Mouse (Mus musculus) spleen, adult 12 weeks (tissue): ENCODE results near the gene Fzr1.

ENCODE experiments used
- DNase-seq: peaks from one replicate; pipeline ENCODE4 v3.0.0; 2022; ENCODE audit warnings: low spot score

Fzr1 gene

DNA sequence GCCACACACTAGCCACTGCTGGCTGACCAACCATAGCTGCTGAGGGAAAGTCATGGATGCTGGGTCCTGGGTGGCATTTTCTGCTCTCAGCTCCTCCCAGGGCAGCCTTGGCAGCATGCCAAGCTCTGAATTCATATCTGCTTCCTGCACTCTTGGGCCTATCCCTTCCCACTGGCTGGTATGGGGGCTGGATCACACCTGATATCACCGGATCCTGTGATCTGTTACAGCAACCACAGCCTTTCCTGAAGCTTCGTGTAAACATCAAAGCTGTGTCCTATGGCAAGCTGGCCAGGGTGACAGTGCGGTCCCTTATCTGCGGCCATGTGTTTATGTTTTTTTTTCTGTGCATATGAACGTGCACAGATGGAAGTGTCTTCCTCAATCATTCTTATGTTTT is 3.7 kb upstream of the Fzr1 start:
- peak; percentile 90 for DNase-seq

DNA sequence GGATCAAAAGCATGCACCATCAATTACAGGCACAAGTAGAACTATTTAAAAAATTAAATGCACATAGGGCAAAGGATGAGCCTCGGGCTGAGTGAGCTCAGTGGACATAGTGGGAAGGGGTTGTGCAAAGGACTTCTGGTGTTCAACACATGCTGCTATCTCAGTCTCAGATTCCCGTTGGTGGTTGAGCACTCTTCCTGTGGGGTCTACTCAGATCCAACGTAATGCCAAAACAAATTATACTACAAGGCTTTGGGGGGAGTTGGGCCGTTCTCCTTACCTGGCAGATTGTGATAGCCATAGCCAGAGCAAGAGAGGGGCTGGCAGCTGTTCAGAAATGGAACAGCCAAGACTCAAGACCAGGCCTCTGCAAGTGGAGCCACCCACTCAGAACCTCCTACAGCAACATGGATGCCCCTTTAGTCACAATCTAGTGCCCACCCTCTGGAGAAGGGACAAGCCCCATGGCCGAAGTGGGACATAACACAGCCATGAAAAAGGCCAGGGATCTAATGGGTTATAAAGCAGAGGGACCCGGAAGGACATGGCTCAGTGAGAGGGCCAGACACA is 1.6 kb upstream of the Fzr1 start:
- no peak for DNase-seq

GRCm38 (mm10) chr10:81379183-81379553 is 852 bp upstream of the Fzr1 start:
- no peak for DNase-seq

GRCm38 (mm10) chr10:81378553-81379182 is 352 bp upstream of the Fzr1 start:
- peak; percentile 100 for DNase-seq

DNA sequence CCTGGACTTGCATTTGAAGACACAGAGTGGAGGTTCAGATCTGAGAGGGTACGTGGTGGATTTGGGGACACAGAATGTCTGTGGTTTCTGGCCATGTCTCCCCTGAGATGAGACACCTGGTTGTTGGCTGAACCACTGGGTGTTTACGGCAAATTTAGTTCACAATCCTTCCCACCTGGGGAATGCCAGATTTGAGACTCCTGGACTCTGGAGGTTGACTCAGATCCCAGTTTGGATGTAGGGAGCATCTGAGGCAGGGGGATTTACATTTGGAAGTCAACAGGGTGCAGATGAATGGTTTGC is 1.0 kb downstream of the Fzr1 start:
- no peak for DNase-seq

DNA sequence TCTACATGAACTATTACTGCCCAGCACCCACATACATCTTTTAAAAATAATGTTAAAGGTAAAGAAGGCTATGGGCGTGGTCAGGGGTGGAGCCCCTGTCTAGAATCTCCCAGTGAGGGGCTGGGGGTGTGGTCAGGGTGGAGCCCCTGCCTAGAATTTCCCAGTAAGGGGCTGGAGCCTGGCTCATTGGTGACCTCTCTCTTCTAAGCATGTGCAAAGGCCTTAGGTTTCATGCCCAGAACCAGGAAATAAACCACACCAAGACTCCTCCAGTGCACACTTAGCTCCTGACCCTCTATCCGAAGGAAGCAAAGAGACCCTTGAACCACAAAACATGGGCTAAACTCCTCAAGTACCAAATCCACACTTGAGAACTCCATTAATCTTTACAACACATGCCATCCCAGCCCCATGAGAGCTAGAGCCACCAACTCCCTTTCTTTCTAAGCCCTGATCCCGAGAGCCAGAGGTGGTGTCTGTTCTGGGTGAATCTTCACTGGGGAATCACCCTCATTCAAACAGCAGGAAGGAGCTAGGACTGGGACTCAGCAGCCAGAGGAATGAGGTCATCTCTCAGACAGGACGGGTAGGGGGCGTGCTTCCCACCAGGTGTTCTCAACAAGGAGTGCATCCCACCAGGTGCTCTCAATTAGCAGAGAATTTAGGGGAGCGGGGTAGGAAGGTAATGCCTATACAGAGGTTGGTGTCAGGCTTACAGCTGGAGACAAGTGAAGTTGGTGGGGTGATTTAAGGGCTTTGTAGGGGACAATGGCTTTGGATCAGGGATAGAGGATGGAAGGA is 1.6 kb downstream of the Fzr1 start:
- DNase-seq: no peak

DNA sequence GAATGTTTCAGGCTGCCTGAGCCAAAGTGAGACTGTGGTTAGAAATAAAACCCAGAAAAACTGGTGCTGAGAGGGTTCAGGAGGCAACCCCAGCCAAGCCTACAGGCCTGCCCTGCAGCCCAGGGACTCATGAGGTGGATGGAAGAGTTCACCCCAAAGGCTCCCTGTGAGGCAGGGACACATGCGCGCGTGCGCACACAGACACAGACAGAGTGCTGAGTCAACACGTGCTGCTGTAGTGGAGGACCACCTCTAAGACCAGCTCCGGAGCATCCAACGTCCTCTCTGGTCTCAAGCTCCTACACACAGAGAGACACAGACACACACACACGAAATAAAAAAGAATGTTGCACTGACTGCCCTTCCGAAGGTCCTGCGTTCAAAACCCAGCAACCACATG is 3.0 kb downstream of the Fzr1 start:
- no peak for DNase-seq

- no peak for DNase-seq
Measured at GRCm38 (mm10) chr10:81367207-81367495, 11.2 kb downstream of the Fzr1 start.

DNA sequence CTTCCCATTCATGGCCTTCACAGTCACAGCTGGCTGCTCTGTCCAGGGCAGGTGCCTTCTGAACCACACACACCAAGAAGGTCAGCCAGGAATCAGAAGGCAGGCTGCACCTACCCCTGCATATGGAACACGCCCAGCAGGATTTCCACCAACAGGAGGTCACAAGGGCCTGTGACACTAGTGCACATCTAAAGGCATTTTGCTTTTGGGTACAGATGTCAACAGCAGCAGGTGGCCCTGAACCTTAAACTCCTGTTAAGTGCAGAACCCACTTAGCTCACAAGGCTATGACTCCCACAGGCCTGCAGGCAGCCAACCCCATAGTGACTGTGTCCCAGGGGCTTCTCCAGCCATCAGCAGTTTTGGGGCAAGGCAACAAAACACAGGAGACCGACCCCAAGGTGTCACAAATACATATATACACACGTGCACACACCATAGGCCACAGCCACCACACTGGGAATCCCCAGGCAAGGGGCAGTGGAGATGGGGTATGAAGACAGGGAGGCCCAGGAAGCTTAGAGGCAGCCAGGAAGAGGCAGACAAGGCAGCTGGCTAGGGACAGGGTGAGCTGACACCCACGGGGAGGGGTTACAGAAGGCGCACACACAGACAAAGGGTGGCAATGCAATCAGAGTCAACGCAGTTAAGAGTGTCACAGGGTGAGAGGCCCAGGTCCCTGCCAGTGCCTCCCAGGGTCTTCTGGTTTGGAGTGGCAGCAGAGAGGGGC is 11.7 kb downstream of the Fzr1 start:
- DNase-seq: no peak

GRCm38 (mm10) chr10:81365672-81366476 is 12.4 kb downstream of the Fzr1 start, which contains the start of gene 4930404N11Rik:
TSS of gene 4930404N11Rik (minus strand) at chr10:81365816.
- no peak for DNase-seq

DNA sequence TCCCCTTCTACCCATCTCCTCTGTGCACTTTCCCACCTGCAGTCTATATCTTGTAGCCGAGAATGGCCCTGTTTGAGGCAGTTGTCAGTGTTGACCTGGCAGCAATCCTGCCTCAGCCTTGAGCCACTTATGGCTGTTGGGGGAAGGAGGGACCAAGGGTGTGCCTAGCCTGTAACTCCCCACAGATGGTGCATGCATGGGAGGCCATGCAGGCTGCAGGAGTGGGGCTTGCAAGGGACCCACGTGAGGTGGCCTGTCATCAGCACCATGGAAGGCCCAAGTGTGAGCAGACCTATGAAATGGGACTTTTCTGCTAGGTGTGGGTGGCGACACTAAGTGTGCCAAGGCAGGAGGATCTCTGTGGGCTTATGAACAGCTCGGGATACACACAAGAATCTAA is 13.2 kb downstream of the Fzr1 start:
- no peak for DNase-seq

DNA sequence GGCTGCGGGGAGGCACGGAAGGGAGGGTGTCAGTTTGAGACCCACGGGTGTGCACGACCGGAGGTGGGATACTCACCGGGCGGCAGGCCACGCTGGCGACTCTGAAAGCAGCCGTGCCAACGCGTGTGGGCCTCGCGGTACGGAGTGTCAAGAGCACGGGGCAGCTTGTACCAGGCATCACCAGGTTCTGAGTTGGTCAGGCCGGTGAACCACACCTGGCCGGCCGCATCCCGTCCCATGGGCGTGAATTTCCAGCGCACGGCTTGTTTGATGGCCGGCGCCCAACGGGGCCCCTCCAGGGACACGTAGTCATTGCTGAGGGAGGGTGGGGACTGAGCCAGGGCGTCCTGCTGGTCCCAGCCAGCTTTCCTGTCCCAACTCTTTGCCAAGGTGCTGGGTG is 13.7 kb downstream of the Fzr1 start:
- DNase-seq: no peak

DNA sequence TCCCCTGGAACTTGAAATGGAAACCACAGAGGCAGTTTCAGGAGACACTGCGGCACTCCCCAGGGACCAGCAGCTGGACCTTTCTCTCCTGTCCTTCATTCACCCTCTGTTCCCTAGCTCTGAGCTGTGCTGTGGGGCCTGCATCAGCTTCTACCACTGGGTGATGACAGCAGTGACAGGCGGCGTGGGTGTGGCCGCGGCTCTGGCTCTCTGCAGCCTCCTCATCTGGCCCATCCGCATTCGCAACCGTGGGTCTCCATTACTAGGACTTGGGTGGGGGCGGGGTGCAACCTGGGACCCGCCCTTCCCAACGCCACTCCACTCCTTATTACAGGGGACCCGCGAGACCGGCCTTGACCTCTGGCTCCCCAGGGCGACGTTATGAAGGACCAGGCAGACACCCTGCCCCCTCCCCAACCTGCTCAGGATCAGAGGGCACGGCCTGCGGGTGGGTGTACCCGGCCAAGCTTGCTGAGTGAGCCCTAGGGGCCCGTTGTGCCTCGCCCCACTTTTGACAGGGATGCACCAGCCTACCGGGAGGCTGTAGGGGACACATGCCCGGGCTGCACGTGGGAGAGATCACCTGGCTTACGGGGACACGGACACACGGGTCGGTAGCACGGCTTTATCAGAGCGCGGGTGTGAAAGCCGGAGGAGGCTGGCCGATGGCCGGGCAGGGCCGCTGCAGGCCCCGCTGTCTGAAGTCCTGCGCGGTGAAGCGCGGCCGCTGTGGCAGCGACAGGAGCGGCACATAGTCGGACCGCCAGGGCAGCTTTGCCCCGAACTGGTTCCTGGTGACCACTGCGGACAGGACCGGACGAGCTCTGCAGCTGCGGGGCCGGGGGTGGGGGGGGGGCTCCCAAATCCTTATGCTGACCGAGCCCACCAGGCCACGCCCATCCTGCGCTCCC is 14.6 kb downstream of the Fzr1 start:
- DNase-seq: no peak

- peak; percentile 70 for DNase-seq
Measured at GRCm38 (mm10) chr10:81362336-81362949, 15.9 kb downstream of the Fzr1 start.

- DNase-seq: no peak
Measured at GRCm38 (mm10) chr10:81360721-81361120, 17.6 kb downstream of the Fzr1 start.

GRCm38 (mm10) chr10:81358841-81359240 is 19.5 kb downstream of the Fzr1 start:
- no peak for DNase-seq

DNA sequence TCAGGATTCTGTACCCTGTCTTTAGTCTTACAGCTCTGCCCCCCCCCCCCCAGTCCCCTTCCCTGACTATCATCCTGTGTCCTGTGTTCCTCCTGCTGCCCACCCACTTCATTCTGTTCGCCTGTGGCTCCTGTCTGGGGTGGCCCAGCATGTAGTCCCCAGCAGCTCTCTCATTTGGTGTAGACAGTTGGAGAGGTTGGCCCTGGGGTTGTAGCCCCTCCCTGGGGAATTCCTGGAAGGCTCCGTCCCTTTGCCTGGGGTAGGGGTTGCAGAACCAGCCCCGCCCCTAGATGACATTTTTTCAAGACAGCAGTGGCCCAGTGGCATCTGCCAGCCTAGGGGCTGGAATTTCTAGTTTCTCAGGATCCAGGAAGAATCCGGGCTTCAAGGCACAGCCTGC is 20.1 kb downstream of the Fzr1 start:
- no peak for DNase-seq

GRCm38 (mm10) chr10:81356991-81357844 is 21.1 kb downstream of the Fzr1 start, which contains the start of gene Mfsd12:
TSS of gene Mfsd12 (plus strand) at chr10:81357491.
- DNase-seq: peak; percentile 87

GRCm38 (mm10) chr10:81356352-81356990 is 21.8 kb downstream of the Fzr1 start:
- DNase-seq: no peak
